Mouse (Mus musculus): ENCODE data around the gene Prss57. TPM values are rescaled to one million over a fixed set of nuclear protein-coding genes. Genes with fewer than 3 reads are reported as not detected.

Gene Prss57
- polyA plus RNA-seq, 1 experiment: 0.02 TPM

- peaks cover 22% of the 10 kb centered on the region for H3K4me1 ChIP-seq (ENCODE audit: control insufficient read depth)
- no peak overlapping the region for H3K4me3 ChIP-seq (replicated peaks)
- H3K27me3 ChIP-seq (ENCODE audit: control insufficient read depth): peaks cover 24% of the 10 kb centered on the region
- H3K9me3 ChIP-seq (ENCODE audit: control insufficient read depth, low read length): no peaks in the 10 kb centered on the region
- no peak for TF ChIP-seq TAL1 (IDR thresholded peaks at IDR 0.05; ENCODE audit: low read length)
- H3K36me3 ChIP-seq (ENCODE audit: control insufficient read depth): no peaks in the 10 kb centered on the region
Measured at GRCm38 (mm10) chr10:79792339-79793040, 1.7 kb upstream of the Prss57 start.

- no peaks in the 10 kb centered on the region for H3K9me3 ChIP-seq (ENCODE audit: control insufficient read depth, low read length)
- no peak for TF ChIP-seq GATA1 (IDR thresholded peaks at IDR 0.05; ENCODE audit: low read length)
- TF ChIP-seq TAL1 (IDR thresholded peaks at IDR 0.05; ENCODE audit: low read length): no peak
- peaks cover 16% of the 10 kb centered on the region for H3K4me1 ChIP-seq (ENCODE audit: control insufficient read depth)
- H3K4me3 ChIP-seq (replicated peaks): no peak overlapping the region
- no peaks in the 10 kb centered on the region for H3K36me3 ChIP-seq (ENCODE audit: control insufficient read depth)
- peaks cover 22% of the 10 kb centered on the region for H3K27me3 ChIP-seq (ENCODE audit: control insufficient read depth)
Measured at GRCm38 (mm10) chr10:79789581-79789980, 1.2 kb downstream of the Prss57 start.

DNA sequence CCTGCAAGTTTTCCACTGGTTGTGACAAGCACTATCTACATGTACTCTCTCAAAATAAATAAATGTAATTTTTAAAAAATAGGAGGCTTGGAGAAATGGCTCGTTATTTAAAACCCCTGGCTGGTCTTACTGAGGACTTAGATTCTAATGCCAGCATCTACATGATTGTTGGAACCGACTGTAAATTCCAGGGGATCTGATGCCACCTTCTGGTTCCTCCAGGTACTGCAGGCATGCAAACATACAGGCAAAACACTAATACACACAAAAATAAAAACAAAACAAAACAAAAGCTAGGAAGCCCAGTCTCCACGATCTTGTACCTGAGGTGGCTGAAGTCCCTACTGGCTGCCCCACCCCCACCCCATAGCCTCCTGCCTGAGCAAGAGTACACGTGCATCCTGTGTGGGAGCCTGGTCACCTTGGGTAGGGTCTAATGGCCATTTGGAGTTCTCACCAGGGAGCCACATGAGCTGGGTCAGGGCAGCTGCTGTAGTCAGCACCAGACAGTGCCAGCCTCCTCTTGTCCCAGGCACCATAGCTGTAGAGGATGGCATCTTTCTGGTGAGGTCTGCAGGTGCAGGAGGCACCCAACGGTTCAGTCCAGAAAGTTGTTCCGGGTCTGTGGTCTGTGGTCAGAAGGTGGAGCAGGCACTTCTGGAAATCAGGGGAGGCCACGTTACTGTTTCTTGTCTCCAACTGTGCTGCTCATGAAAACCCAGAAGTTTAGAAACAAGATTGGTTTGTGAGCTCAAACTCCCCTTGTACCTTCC is 2.2 kb downstream of the Prss57 start:
- Histone ChIP-seq H3K4me3 (replicated peaks) (no peak overlapping the region), H3K27me3 (ENCODE audit: control insufficient read depth) (peaks cover 16% of the 10 kb centered on the region), H3K36me3 (ENCODE audit: control insufficient read depth) (no peaks in the 10 kb centered on the region), H3K9me3 (ENCODE audit: control insufficient read depth, low read length) (no peaks in the 10 kb centered on the region), H3K4me1 (ENCODE audit: control insufficient read depth) (peaks cover 7% of the 10 kb centered on the region)
- no peak for TF ChIP-seq GATA1 (IDR thresholded peaks at IDR 0.05; ENCODE audit: low read length)
- no peak for TF ChIP-seq TAL1 (IDR thresholded peaks at IDR 0.05; ENCODE audit: low read length)

DNA sequence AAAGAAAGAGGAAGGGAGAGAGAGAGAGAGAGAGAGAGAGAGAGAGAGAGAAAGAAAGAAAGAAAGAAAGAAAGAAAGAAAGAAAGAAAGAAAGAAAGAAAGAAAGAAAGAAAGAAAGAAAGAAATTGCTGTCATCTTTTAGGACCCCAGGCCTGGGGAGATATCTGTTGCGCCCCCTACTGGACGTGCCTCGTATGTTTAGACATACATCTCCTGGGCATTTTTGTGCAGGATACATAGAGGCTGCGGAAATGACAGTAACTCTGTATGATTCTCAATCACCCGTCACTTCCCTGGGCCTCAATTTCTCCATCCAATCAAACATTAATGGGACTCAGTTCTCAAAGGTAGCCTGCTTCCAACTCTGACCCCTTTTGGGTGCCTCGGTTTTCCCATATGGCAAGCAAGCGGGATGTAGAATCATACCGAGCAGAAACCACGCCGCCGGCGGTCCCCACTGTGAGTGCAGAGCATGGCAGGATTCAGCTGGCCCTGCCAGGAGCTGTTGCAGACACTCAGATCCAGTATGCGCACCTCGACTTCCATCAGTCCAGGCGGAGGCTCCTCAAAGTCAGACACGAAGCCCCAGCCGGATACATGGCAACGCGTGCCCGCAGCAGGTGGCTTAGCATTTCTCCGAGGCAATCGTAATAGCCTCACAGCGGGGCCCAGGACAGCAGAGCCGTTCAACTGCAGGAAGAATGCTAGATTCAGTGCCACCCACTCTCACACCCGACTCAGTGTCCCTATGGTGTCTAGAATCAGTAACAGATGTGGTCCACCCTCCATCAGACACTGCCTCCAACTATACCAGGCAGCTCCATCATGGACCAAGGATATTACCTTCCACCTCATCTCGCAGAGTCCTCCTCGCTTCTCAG is 6.6 kb downstream of the Prss57 start:
- H3K4me1 ChIP-seq (ENCODE audit: control insufficient read depth): peaks cover 24% of the 10 kb centered on the region
- TF ChIP-seq TAL1 (IDR thresholded peaks at IDR 0.05; ENCODE audit: low read length) (no peak), GATA1 (IDR thresholded peaks at IDR 0.05; ENCODE audit: low read length) (no peak)
- H3K27me3 ChIP-seq (ENCODE audit: control insufficient read depth): peaks cover 28% of the 10 kb centered on the region
- H3K9me3 ChIP-seq (ENCODE audit: control insufficient read depth, low read length): peaks cover 5% of the 10 kb centered on the region; the same call in 1 of the 2 replicates
- no peaks in the 10 kb centered on the region for H3K36me3 ChIP-seq (ENCODE audit: control insufficient read depth)
- no peak overlapping the region for H3K4me3 ChIP-seq (replicated peaks)

GRCm38 (mm10) chr10:79783050-79783449 is 7.7 kb downstream of the Prss57 start:
- no peak for TF ChIP-seq GATA1 (IDR thresholded peaks at IDR 0.05; ENCODE audit: low read length)
- TF ChIP-seq TAL1 (IDR thresholded peaks at IDR 0.05; ENCODE audit: low read length): no peak
- Histone ChIP-seq H3K36me3 (ENCODE audit: control insufficient read depth) (no peaks in the 10 kb centered on the region), H3K4me1 (ENCODE audit: control insufficient read depth) (peaks cover 24% of the 10 kb centered on the region), H3K27me3 (ENCODE audit: control insufficient read depth) (peaks cover 39% of the 10 kb centered on the region), H3K9me3 (ENCODE audit: control insufficient read depth, low read length) (peaks cover 5% of the 10 kb centered on the region; the same call in 1 of the 2 replicates), H3K4me3 (replicated peaks) (no peak overlapping the region)

- H3K4me1 ChIP-seq (ENCODE audit: control insufficient read depth): peaks cover 27% of the 10 kb centered on the region
- H3K36me3 ChIP-seq (ENCODE audit: control insufficient read depth): no peaks in the 10 kb centered on the region
- no peak overlapping the region for H3K4me3 ChIP-seq (replicated peaks)
- H3K27me3 ChIP-seq (ENCODE audit: control insufficient read depth): peaks cover 50% of the 10 kb centered on the region
- H3K9me3 ChIP-seq (ENCODE audit: control insufficient read depth, low read length): peaks cover 5% of the 10 kb centered on the region; the same call in 1 of the 2 replicates
- no peak for TF ChIP-seq GATA1 (IDR thresholded peaks at IDR 0.05; ENCODE audit: low read length)
- TF ChIP-seq TAL1 (IDR thresholded peaks at IDR 0.05; ENCODE audit: low read length): no peak
Measured at GRCm38 (mm10) chr10:79781956-79782355, 8.8 kb downstream of the Prss57 start.

DNA sequence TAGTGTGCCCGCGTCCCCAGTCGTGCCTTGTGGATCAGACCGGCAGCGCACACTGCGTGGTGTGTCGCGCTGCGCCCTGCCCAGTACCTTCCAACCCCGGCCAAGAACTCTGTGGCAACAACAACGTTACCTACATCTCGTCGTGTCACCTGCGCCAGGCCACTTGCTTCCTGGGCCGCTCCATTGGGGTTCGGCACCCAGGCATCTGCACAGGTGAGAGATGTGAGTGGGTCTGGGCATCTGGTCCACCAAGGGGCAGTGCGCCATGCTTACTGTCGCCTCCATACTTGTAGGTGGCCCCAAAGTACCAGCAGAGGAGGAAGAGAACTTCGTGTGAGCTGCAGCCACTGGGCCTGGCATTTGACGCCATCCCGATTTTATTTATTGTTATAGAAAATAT is 9.6 kb downstream of the Prss57 start:
- peaks cover 27% of the 10 kb centered on the region for H3K4me1 ChIP-seq (ENCODE audit: control insufficient read depth)
- peaks cover 5% of the 10 kb centered on the region; the same call in 1 of the 2 replicates for H3K9me3 ChIP-seq (ENCODE audit: control insufficient read depth, low read length)
- peaks cover 58% of the 10 kb centered on the region for H3K27me3 ChIP-seq (ENCODE audit: control insufficient read depth)
- TF ChIP-seq GATA1 (IDR thresholded peaks at IDR 0.05; ENCODE audit: low read length): no peak
- no peak for TF ChIP-seq TAL1 (IDR thresholded peaks at IDR 0.05; ENCODE audit: low read length)
- H3K36me3 ChIP-seq (ENCODE audit: control insufficient read depth): no peaks in the 10 kb centered on the region
- peak overlapping the region; percentile 54 for H3K4me3 ChIP-seq (replicated peaks)

- no peaks in the 10 kb centered on the region for H3K36me3 ChIP-seq (ENCODE audit: control insufficient read depth)
- peaks cover 27% of the 10 kb centered on the region for H3K4me1 ChIP-seq (ENCODE audit: control insufficient read depth)
- peaks cover 5% of the 10 kb centered on the region; the same call in 1 of the 2 replicates for H3K9me3 ChIP-seq (ENCODE audit: control insufficient read depth, low read length)
- TF ChIP-seq GATA1 (IDR thresholded peaks at IDR 0.05; ENCODE audit: low read length): no peak
- no peak for TF ChIP-seq TAL1 (IDR thresholded peaks at IDR 0.05; ENCODE audit: low read length)
- peak overlapping the region; percentile 54 for H3K4me3 ChIP-seq (replicated peaks)
- peaks cover 60% of the 10 kb centered on the region for H3K27me3 ChIP-seq (ENCODE audit: control insufficient read depth)
Measured at GRCm38 (mm10) chr10:79780664-79781015, 10.1 kb downstream of the Prss57 start.
